Mouse (Mus musculus): ENCODE data around the gene Gpn3. TPM values are rescaled to one million over a fixed set of nuclear protein-coding genes. Genes with fewer than 3 reads are reported as not detected.

Gene Gpn3
- polyA plus RNA-seq, 1 experiment = 35.9 TPM

- Histone ChIP-seq H3K79me2 (ENCODE audit: control insufficient read depth, insufficient read depth) (peaks cover 30% of the 10 kb centered on the region), H3K4me3 (ENCODE audit: insufficient read depth, poor library complexity, severe bottlenecking) (no peak overlapping the region), H3K36me3 (ENCODE audit: control insufficient read depth, insufficient read depth) (no peaks in the 10 kb centered on the region), H3K79me3 (ENCODE audit: low read depth) (peaks cover 15% of the 10 kb centered on the region), H3ac (ENCODE audit: control insufficient read depth, insufficient read length, low read depth) (no peak overlapping the region), H3K27me3 (ENCODE audit: control insufficient read depth, insufficient read depth, insufficient read length) (no peaks in the 10 kb centered on the region)
- TF ChIP-seq USF1 (IDR thresholded peaks at IDR 0.05; ENCODE audit: low read depth) (no peak), MYOG (IDR thresholded peaks at IDR 0.05; ENCODE audit: control insufficient read depth, extremely low read depth, insufficient read length) (no peak), MYOD1 (IDR thresholded peaks at IDR 0.05; ENCODE audit: control insufficient read depth, insufficient read length, low read depth) (no peak), CEBPB (IDR thresholded peaks at IDR 0.05; ENCODE audit: low read depth) (no peak), CTCF (IDR thresholded peaks at IDR 0.05; ENCODE audit: control insufficient read depth, insufficient read depth, insufficient read length) (no peak), MAX (IDR thresholded peaks at IDR 0.05) (no peak), FOSL1 (IDR thresholded peaks at IDR 0.05; ENCODE audit: insufficient read depth, low read length, poor library complexity, severe bottlenecking) (no peak)
Observed at GRCm38 (mm10) chr5:122391178-122391785, 19.6 kb downstream of the Gpn3 start.

GRCm38 (mm10) chr5:122391786-122392180 is 20.1 kb downstream of the Gpn3 start, which contains the start of gene Arpc3:
TSS of gene Arpc3 (plus strand) at chr5:122391878.
- TF ChIP-seq CEBPB (IDR thresholded peaks at IDR 0.05; ENCODE audit: low read depth) = no peak
- peak; percentile 96 for TF ChIP-seq CTCF (IDR thresholded peaks at IDR 0.05; ENCODE audit: control insufficient read depth, insufficient read depth, insufficient read length)
- TF ChIP-seq FOSL1 (IDR thresholded peaks at IDR 0.05; ENCODE audit: insufficient read depth, low read length, poor library complexity, severe bottlenecking) = no peak
- no peak for TF ChIP-seq MYOG (IDR thresholded peaks at IDR 0.05; ENCODE audit: control insufficient read depth, extremely low read depth, insufficient read length)
- no peak for TF ChIP-seq USF1 (IDR thresholded peaks at IDR 0.05; ENCODE audit: low read depth)
- no peak for TF ChIP-seq MYOD1 (IDR thresholded peaks at IDR 0.05; ENCODE audit: control insufficient read depth, insufficient read length, low read depth)
- peak; percentile 96 for TF ChIP-seq MAX (IDR thresholded peaks at IDR 0.05)

DNA sequence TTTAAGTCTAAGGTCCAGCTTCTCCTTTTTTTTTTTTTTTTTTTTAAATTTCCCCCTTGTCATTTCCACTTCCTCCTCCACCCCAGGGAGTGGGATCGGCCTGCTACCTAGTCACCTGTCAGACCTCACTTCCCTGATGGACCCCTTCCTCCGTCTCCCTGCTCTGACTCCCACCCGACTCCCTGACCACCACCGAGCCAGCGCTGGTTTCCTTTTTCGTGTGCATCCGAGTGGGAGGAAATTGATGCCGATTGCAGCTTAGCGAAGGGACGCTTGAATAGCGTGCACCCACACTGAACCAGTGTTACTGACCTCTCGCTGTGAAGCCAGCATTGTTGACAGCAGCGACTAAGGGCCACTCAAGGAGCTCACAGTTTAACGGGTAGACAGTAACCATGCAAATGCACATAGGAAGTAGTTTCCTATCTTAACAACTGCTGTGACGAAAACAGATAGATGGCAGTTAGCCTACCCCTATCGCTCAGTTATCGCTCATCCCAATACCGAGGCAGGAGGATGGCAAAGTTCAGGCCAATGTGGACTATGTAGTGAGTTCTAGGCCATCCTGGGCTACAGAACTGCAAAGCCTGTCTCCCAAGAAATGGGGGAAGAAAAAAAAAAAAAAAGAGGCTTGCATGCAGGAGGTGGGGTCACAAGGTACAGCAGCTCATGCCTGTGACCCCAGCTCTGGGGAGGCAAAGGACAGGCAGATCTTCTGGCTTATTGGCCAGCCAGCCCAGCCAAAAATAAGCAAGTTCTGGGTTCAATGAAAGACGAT is 20.7 kb downstream of the Gpn3 start:
- H3K27me3 ChIP-seq (ENCODE audit: control insufficient read depth, insufficient read depth, insufficient read length) = no peaks in the 10 kb centered on the region
- peaks cover 8% of the 10 kb centered on the region for H3K36me3 ChIP-seq (ENCODE audit: control insufficient read depth, insufficient read depth)
- H3K79me2 ChIP-seq (ENCODE audit: control insufficient read depth, insufficient read depth) = peaks cover 32% of the 10 kb centered on the region
- peaks cover 15% of the 10 kb centered on the region for H3K79me3 ChIP-seq (ENCODE audit: low read depth)
- peak overlapping the region; percentile 55 for H3ac ChIP-seq (ENCODE audit: control insufficient read depth, insufficient read length, low read depth)
- peak overlapping the region; percentile 66 for H3K4me3 ChIP-seq (ENCODE audit: insufficient read depth, poor library complexity, severe bottlenecking)
- TF ChIP-seq CTCF (IDR thresholded peaks at IDR 0.05; ENCODE audit: control insufficient read depth, insufficient read depth, insufficient read length) (no peak), CEBPB (IDR thresholded peaks at IDR 0.05; ENCODE audit: low read depth) (no peak), MYOD1 (IDR thresholded peaks at IDR 0.05; ENCODE audit: control insufficient read depth, insufficient read length, low read depth) (no peak), FOSL1 (IDR thresholded peaks at IDR 0.05; ENCODE audit: insufficient read depth, low read length, poor library complexity, severe bottlenecking) (no peak), MYOG (IDR thresholded peaks at IDR 0.05; ENCODE audit: control insufficient read depth, extremely low read depth, insufficient read length) (no peak), MAX (IDR thresholded peaks at IDR 0.05) (no peak), USF1 (IDR thresholded peaks at IDR 0.05; ENCODE audit: low read depth) (no peak)

More at GRCm38 (mm10) chr5:122391786-122392180, 20.1 kb downstream of the Gpn3 start, which contains the start of gene Arpc3:
- H3K79me3 ChIP-seq (ENCODE audit: low read depth) = peaks cover 15% of the 10 kb centered on the region
- H3K36me3 ChIP-seq (ENCODE audit: control insufficient read depth, insufficient read depth) = peaks cover 2% of the 10 kb centered on the region
- H3K27me3 ChIP-seq (ENCODE audit: control insufficient read depth, insufficient read depth, insufficient read length) = no peaks in the 10 kb centered on the region
- peak within 1 kb of the TSS; percentile 66 for H3K4me3 ChIP-seq (ENCODE audit: insufficient read depth, poor library complexity, severe bottlenecking)
- H3ac ChIP-seq (ENCODE audit: control insufficient read depth, insufficient read length, low read depth) = peak within 1 kb of the TSS; percentile 81
- H3K79me2 ChIP-seq (ENCODE audit: control insufficient read depth, insufficient read depth) = peaks cover 30% of the 10 kb centered on the region

DNA sequence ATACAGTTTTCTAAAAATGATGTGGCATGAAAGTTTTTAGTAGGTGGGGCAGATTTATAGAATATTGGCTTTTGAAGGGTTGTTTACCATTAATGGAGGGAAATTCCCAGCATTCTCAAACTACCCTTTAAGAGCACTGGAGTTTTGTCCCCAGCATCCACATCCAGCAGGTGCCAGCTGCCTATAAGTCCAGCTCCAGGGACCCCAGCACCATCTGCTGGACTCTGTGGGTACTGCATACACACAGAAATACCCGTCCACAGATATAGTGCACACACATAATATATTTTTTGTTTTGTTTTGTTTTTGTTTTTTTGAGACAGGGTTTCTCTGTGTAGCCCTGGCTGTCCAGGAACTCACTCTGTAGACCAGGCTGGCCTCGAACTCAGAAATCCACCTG is 22.2 kb downstream of the Gpn3 start:
- H3K79me2 ChIP-seq (ENCODE audit: control insufficient read depth, insufficient read depth) = peaks cover 36% of the 10 kb centered on the region
- H3K79me3 ChIP-seq (ENCODE audit: low read depth) = peaks cover 15% of the 10 kb centered on the region
- H3K27me3 ChIP-seq (ENCODE audit: control insufficient read depth, insufficient read depth, insufficient read length) = no peaks in the 10 kb centered on the region
- H3ac ChIP-seq (ENCODE audit: control insufficient read depth, insufficient read length, low read depth) = no peak overlapping the region
- no peak overlapping the region for H3K4me3 ChIP-seq (ENCODE audit: insufficient read depth, poor library complexity, severe bottlenecking)
- TF ChIP-seq FOSL1 (IDR thresholded peaks at IDR 0.05; ENCODE audit: insufficient read depth, low read length, poor library complexity, severe bottlenecking) (no peak), CEBPB (IDR thresholded peaks at IDR 0.05; ENCODE audit: low read depth) (no peak), USF1 (IDR thresholded peaks at IDR 0.05; ENCODE audit: low read depth) (no peak), CTCF (IDR thresholded peaks at IDR 0.05; ENCODE audit: control insufficient read depth, insufficient read depth, insufficient read length) (peak; percentile 57), MYOD1 (IDR thresholded peaks at IDR 0.05; ENCODE audit: control insufficient read depth, insufficient read length, low read depth) (no peak), MYOG (IDR thresholded peaks at IDR 0.05; ENCODE audit: control insufficient read depth, extremely low read depth, insufficient read length) (no peak), MAX (IDR thresholded peaks at IDR 0.05) (no peak)
- H3K36me3 ChIP-seq (ENCODE audit: control insufficient read depth, insufficient read depth) = peaks cover 12% of the 10 kb centered on the region

GRCm38 (mm10) chr5:122396791-122397190 is 25.1 kb downstream of the Gpn3 start:
- Histone ChIP-seq H3K27me3 (ENCODE audit: control insufficient read depth, insufficient read depth, insufficient read length) (no peaks in the 10 kb centered on the region), H3K4me3 (ENCODE audit: insufficient read depth, poor library complexity, severe bottlenecking) (no peak overlapping the region), H3ac (ENCODE audit: control insufficient read depth, insufficient read length, low read depth) (no peak overlapping the region), H3K79me3 (ENCODE audit: low read depth) (peaks cover 15% of the 10 kb centered on the region), H3K79me2 (ENCODE audit: control insufficient read depth, insufficient read depth) (peaks cover 42% of the 10 kb centered on the region), H3K36me3 (ENCODE audit: control insufficient read depth, insufficient read depth) (peaks cover 22% of the 10 kb centered on the region)
- TF ChIP-seq FOSL1 (IDR thresholded peaks at IDR 0.05; ENCODE audit: insufficient read depth, low read length, poor library complexity, severe bottlenecking) = no peak
- no peak for TF ChIP-seq MYOD1 (IDR thresholded peaks at IDR 0.05; ENCODE audit: control insufficient read depth, insufficient read length, low read depth)
- TF ChIP-seq USF1 (IDR thresholded peaks at IDR 0.05; ENCODE audit: low read depth) = no peak
- no peak for TF ChIP-seq MAX (IDR thresholded peaks at IDR 0.05)
- TF ChIP-seq CTCF (IDR thresholded peaks at IDR 0.05; ENCODE audit: control insufficient read depth, insufficient read depth, insufficient read length) = no peak
- TF ChIP-seq MYOG (IDR thresholded peaks at IDR 0.05; ENCODE audit: control insufficient read depth, extremely low read depth, insufficient read length) = no peak
- no peak for TF ChIP-seq CEBPB (IDR thresholded peaks at IDR 0.05; ENCODE audit: low read depth)

Data from C2C12 (cell line).